Mouse (Mus musculus) small intestine, adult 2 months (tissue): Measurements from ENCODE around the gene Prkd2. TPM values are rescaled to one million over a fixed set of nuclear protein-coding genes. Genes with fewer than 3 reads are reported as not detected.

ENCODE experiments used
- H3K27ac ChIP-seq: fragments of 200-500 bp; 2 replicates; pipeline ENCODE4 v1.5.1; 2012; ENCODE audit warnings: low read depth, low read length, control low read depth, inconsistent platforms; ENCODE audit not compliant: insufficient read depth
- H3K27me3 ChIP-seq: fragments of 200-500 bp; 2 replicates; pipeline ENCODE4 v1.6.1; 2012; ENCODE audit warnings: mild to moderate bottlenecking, moderate library complexity, low read length, inconsistent platforms; ENCODE audit not compliant: control insufficient read depth, insufficient read depth
- H3K36me3 ChIP-seq: fragments of 200-500 bp; 2 replicates; pipeline ENCODE4 v1.6.1; 2012; ENCODE audit warnings: mild to moderate bottlenecking, low read length, control low read depth, inconsistent platforms; ENCODE audit not compliant: control insufficient read depth, insufficient read depth
- H3K4me1 ChIP-seq: fragments of 200-500 bp; 2 replicates; pipeline ENCODE4 v1.6.1; 2012; ENCODE audit warnings: low read length, inconsistent platforms, mixed read lengths; ENCODE audit not compliant: control insufficient read depth, insufficient read depth, insufficient read length
- H3K4me3 ChIP-seq: fragments of 200-500 bp; 2 replicates; pipeline ENCODE4 v1.5.1; 2012; ENCODE audit warnings: low read depth, mild to moderate bottlenecking, control low read depth, inconsistent platforms, low read length, moderate library complexity
- CTCF ChIP-seq: fragments of 200-500 bp; IDR thresholded peaks from 2 replicates; pipeline ENCODE4 v1.5.1; 2012; ENCODE audit warnings: low read depth, mild to moderate bottlenecking, control low read depth, inconsistent platforms, low read length, moderate library complexity, mixed read lengths; ENCODE audit not compliant: insufficient replicate concordance, insufficient read length; ENCODE audit errors: extremely low read depth
- POLR2A ChIP-seq: fragments of 200-500 bp; IDR thresholded peaks from 2 replicates; pipeline ENCODE4 v1.6.1; 2012; ENCODE audit warnings: low read depth, mild to moderate bottlenecking, control low read depth, inconsistent platforms, low read length, moderate library complexity
- WGBS: fragments of 180-500 bp; shearing (Covaris S2); methylation state at CpG from one replicate; pipeline ENCODE4 v1.1.7; 2018; 5-methylcytosine and 5-hydroxymethylcytosine counted together
- polyA plus RNA-seq: library from polyadenylated mRNA; depleted of rRNA; stranded (reverse); fragments of >200 nt; gene quantifications from 2 replicates; pipeline ENCODE4 v1.2.3, GENCODE M21; 2012; rRNA removed

The Prkd2 gene
- 22.9 and 44.0 TPM in 2 replicates for polyA plus RNA-seq

- under 1% methylated on average over 32 of the region's 32 CpGs for WGBS
- TF ChIP-seq POLR2A (peak; percentile 39; the same call in 1 of the 2 replicates), CTCF (no peak)
- peak within 1 kb of the TSS; percentile 92 for H3K27ac ChIP-seq
- H3K4me3 ChIP-seq, result peak within 1 kb of the TSS; percentile 80
- H3K4me1 ChIP-seq, result peaks cover 20% of the 10 kb centered on the region
- no peaks in the 10 kb centered on the region for H3K27me3 ChIP-seq
- peaks cover 22% of the 10 kb centered on the region for H3K36me3 ChIP-seq
Measured at GRCm38 (mm10) chr7:16842645-16843063, at the start of gene Prkd2. TSS of gene Prkd2 (plus strand) at chr7:16842902.

GRCm38 (mm10) chr7:16793010-16793725 lies 49.5 kb upstream of the Prkd2 start:
- peaks cover 43% of the 10 kb centered on the region for H3K36me3 ChIP-seq
- peaks cover 6% of the 10 kb centered on the region for H3K4me1 ChIP-seq
- H3K27ac ChIP-seq, result no peak overlapping the region
- TF ChIP-seq CTCF (no peak), POLR2A (no peak)
- 73% methylated on average over 19 of the region's 19 CpGs for WGBS
- H3K27me3 ChIP-seq, result no peaks in the 10 kb centered on the region
- H3K4me3 ChIP-seq, result no peak overlapping the region

GRCm38 (mm10) chr7:16794886-16795285 lies 47.8 kb upstream of the Prkd2 start:
- H3K27me3 ChIP-seq, result no peaks in the 10 kb centered on the region
- peaks cover 6% of the 10 kb centered on the region for H3K4me1 ChIP-seq
- peaks cover 43% of the 10 kb centered on the region for H3K36me3 ChIP-seq
- 82% methylated on average over 5 of the region's 5 CpGs for WGBS
- no peak for TF ChIP-seq POLR2A
- no peak for TF ChIP-seq CTCF
- H3K27ac ChIP-seq, result no peak overlapping the region
- no peak overlapping the region for H3K4me3 ChIP-seq

- WGBS, result 40% methylated on average over 8 of the region's 8 CpGs
- Histone ChIP-seq H3K27ac (no peak overlapping the region), H3K27me3 (no peaks in the 10 kb centered on the region), H3K36me3 (no peaks in the 10 kb centered on the region), H3K4me1 (no peaks in the 10 kb centered on the region), H3K4me3 (no peak overlapping the region)
- TF ChIP-seq POLR2A, result no peak
- TF ChIP-seq CTCF, result peak; percentile 69; the same call in 1 of the 2 replicates
Measured at GRCm38 (mm10) chr7:16804409-16805028, 38.2 kb upstream of the Prkd2 start.

GRCm38 (mm10) chr7:16807936-16808335 lies 34.8 kb upstream of the Prkd2 start:
- Histone ChIP-seq H3K4me3 (no peak overlapping the region), H3K27ac (no peak overlapping the region), H3K4me1 (peaks cover 2% of the 10 kb centered on the region; the same call in 1 of the 2 replicates), H3K27me3 (no peaks in the 10 kb centered on the region), H3K36me3 (peaks cover 5% of the 10 kb centered on the region; the same call in 1 of the 2 replicates)
- 87% methylated on average over 9 of the region's 9 CpGs for WGBS
- no peak for TF ChIP-seq POLR2A
- peak; percentile 46; the same call in 1 of the 2 replicates for TF ChIP-seq CTCF

GRCm38 (mm10) chr7:16808647-16809046 lies 34.1 kb upstream of the Prkd2 start:
- H3K27ac ChIP-seq, result no peak overlapping the region
- H3K4me3 ChIP-seq, result no peak overlapping the region
- no peaks in the 10 kb centered on the region for H3K27me3 ChIP-seq
- TF ChIP-seq CTCF (no peak), POLR2A (no peak)
- peaks cover 2% of the 10 kb centered on the region; the same call in 1 of the 2 replicates for H3K4me1 ChIP-seq
- peaks cover 5% of the 10 kb centered on the region; the same call in 1 of the 2 replicates for H3K36me3 ChIP-seq
- 65% methylated on average over 9 of the region's 9 CpGs for WGBS

GRCm38 (mm10) chr7:16809739-16810138 lies 33.0 kb upstream of the Prkd2 start:
- H3K4me3 ChIP-seq, result no peak overlapping the region
- H3K27me3 ChIP-seq, result no peaks in the 10 kb centered on the region
- WGBS, result 41% methylated on average over 10 of the region's 10 CpGs
- no peak overlapping the region for H3K27ac ChIP-seq
- H3K36me3 ChIP-seq, result peaks cover 5% of the 10 kb centered on the region; the same call in 1 of the 2 replicates
- TF ChIP-seq POLR2A (no peak), CTCF (peak; percentile 77)
- H3K4me1 ChIP-seq, result peaks cover 2% of the 10 kb centered on the region; the same call in 1 of the 2 replicates
